Mouse (Mus musculus): Measurements from ENCODE around the gene Gm42906. TPM values are rescaled to one million over a fixed set of nuclear protein-coding genes. Genes with fewer than 3 reads are reported as not detected.

The Gm42906 gene
- polyA plus RNA-seq, 1 experiment from 2014 or later, result not detected

DNA sequence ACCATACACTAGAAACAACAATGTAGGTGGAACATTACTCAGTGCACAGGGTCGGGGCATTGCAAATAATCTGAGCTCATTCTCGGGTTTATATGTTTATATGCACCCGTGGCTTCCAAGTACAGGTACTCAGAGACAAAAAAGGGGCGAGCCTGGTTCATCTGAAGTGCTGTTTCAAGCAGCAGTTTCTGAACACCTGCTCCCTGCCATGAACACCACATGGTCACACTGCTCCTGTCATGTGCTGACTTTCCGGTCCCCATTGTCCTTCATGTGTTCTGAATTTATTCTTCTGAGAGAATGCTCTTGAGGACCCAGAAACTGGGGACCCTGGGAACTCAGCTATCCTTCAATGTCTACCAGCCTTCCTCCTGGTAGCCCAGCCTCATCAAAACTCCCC is 282.2 kb downstream of the Gm42906 start:
- Histone ChIP-seq H3K9ac (ENCODE audit: low read depth, low read length) (no peak overlapping the region), H3K9me3 (replicated peaks; ENCODE audit: control insufficient read depth, low read length) (no peaks in the 10 kb centered on the region), H3K4me3 (ENCODE audit: low read depth, low read length) (no peak overlapping the region), H3K27me3 (ENCODE audit: control insufficient read depth, insufficient read depth, low read length) (no peaks in the 10 kb centered on the region), H3K4me1 (ENCODE audit: control insufficient read depth, insufficient read depth, low read length) (peaks cover 13% of the 10 kb centered on the region), H3K27ac (ENCODE audit: low read depth, low read length) (no peak overlapping the region), H3K4me2 (no peak overlapping the region), H3K36me3 (ENCODE audit: control insufficient read depth, insufficient read depth, low read length) (no peaks in the 10 kb centered on the region)
- WGBS (ENCODE audit: insufficient replicate concordance), result 80% methylated on average over 5 of the region's 5 CpGs
- ATAC-seq (replicated peaks; ENCODE audit: insufficient number of reproducible peaks, low FRiP score, low TSS enrichment), result no peak

DNA sequence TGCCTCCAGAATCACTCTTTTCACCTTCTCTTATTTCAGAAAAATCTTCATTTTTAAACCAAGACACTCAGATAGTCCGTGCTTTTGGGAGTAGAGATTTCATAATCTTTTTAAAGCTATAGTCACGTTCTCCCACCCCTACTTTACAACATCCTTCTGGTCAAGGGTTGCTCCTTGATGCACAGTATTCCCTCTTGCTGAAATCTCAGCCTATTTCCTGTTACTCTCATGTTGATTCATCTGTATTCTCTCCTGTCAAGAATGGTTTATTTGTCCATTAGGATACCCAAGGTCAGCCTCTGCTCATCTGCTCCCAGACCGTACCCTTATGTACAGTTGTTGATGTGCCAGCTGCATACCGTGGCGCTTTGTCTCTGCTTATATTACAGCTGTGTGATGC is 284.0 kb downstream of the Gm42906 start:
- WGBS (ENCODE audit: insufficient replicate concordance), result 74% methylated on average over 5 of the region's 5 CpGs
- H3K36me3 ChIP-seq (ENCODE audit: control insufficient read depth, insufficient read depth, low read length), result no peaks in the 10 kb centered on the region
- no peak for ATAC-seq (replicated peaks; ENCODE audit: insufficient number of reproducible peaks, low FRiP score, low TSS enrichment)
- H3K9ac ChIP-seq (ENCODE audit: low read depth, low read length), result no peak overlapping the region
- H3K4me3 ChIP-seq (ENCODE audit: low read depth, low read length), result no peak overlapping the region
- H3K27me3 ChIP-seq (ENCODE audit: control insufficient read depth, insufficient read depth, low read length), result no peaks in the 10 kb centered on the region
- H3K9me3 ChIP-seq (replicated peaks; ENCODE audit: control insufficient read depth, low read length), result no peaks in the 10 kb centered on the region
- H3K27ac ChIP-seq (ENCODE audit: low read depth, low read length), result no peak overlapping the region
- H3K4me1 ChIP-seq (ENCODE audit: control insufficient read depth, insufficient read depth, low read length), result peaks cover 13% of the 10 kb centered on the region
- no peak overlapping the region for H3K4me2 ChIP-seq

DNA sequence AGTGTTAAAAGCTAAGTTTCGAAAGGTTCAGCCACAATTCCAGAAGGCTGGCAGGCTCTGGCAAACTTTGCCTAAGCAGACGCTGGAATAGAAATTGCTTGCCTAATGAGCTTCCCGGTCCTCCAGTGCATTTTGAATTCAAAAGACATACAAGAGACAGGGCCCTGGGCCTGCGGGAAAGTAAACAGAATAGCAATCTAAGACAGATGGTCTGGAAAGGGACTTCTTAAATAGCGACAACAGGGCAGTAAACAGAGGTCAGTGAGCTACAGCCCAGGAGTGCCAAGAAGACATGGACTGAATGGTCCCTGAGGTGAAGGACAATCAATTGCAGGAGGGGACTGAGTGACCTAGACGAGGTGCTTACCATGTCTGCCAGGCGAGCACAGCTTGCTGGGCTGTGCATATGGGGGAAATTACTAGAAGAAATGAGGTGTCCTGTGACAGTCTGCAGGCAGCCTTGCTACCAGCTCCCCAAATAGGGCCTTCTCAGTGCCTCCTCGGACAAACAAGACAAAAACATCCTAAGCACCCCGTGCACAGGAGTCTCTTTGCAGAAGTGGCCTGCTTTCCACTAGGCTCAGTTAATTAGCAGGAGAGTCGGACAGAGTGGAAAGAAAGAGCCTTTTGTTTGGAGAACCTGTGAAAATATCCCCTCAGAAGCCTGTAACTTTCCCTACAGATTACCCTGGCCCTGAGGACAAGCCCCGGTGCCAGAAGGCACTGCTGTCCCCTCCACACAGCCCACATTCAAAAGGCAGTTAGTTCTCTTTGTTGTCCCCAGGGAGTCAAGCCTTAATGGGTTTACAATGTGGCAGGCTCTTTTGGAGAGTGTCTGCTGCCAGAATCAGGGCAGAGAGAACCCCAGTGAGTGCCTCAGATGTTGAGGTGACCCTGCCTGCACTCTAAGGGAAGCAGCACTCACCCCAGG is 285.0 kb downstream of the Gm42906 start:
- WGBS (ENCODE audit: insufficient replicate concordance), result 23% methylated on average over 11 of the region's 11 CpGs
- peaks cover 13% of the 10 kb centered on the region for H3K4me1 ChIP-seq (ENCODE audit: control insufficient read depth, insufficient read depth, low read length)
- 0 out of 2 replicates have a peak overlapping the region, but pooled peaks have one; percentile 42 for H3K27ac ChIP-seq (ENCODE audit: low read depth, low read length)
- no peak for ATAC-seq (replicated peaks; ENCODE audit: insufficient number of reproducible peaks, low FRiP score, low TSS enrichment)
- H3K4me2 ChIP-seq, result no peak overlapping the region
- H3K4me3 ChIP-seq (ENCODE audit: low read depth, low read length), result no peak overlapping the region
- H3K27me3 ChIP-seq (ENCODE audit: control insufficient read depth, insufficient read depth, low read length), result no peaks in the 10 kb centered on the region
- no peak overlapping the region for H3K9ac ChIP-seq (ENCODE audit: low read depth, low read length)
- H3K9me3 ChIP-seq (replicated peaks; ENCODE audit: control insufficient read depth, low read length), result no peaks in the 10 kb centered on the region
- no peaks in the 10 kb centered on the region for H3K36me3 ChIP-seq (ENCODE audit: control insufficient read depth, insufficient read depth, low read length)

DNA sequence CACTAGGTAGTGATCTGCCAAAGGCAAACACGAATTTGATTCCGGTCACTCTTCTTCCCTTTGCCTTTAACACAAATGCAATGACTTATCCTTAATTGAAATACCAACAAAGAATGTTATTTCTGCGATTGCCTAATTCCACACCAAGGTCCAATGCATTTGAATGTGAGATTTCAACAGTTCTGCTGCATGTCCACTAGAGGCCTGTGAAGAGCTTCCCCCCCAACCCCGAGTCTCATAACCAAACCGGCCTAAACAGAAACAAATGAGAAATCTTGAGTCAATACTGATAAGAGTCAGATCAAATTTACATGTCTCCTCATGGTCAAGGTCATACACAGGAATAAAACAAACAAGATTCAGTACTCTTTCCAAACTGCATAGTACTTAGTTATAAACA is 285.7 kb downstream of the Gm42906 start:
- Histone ChIP-seq H3K4me2 (no peak overlapping the region), H3K9ac (ENCODE audit: low read depth, low read length) (no peak overlapping the region), H3K9me3 (replicated peaks; ENCODE audit: control insufficient read depth, low read length) (no peaks in the 10 kb centered on the region), H3K36me3 (ENCODE audit: control insufficient read depth, insufficient read depth, low read length) (no peaks in the 10 kb centered on the region), H3K27me3 (ENCODE audit: control insufficient read depth, insufficient read depth, low read length) (no peaks in the 10 kb centered on the region), H3K4me1 (ENCODE audit: control insufficient read depth, insufficient read depth, low read length) (peaks cover 13% of the 10 kb centered on the region), H3K4me3 (ENCODE audit: low read depth, low read length) (no peak overlapping the region), H3K27ac (ENCODE audit: low read depth, low read length) (0 out of 2 replicates have a peak overlapping the region, but pooled peaks have one; percentile 42)
- no peak for ATAC-seq (replicated peaks; ENCODE audit: insufficient number of reproducible peaks, low FRiP score, low TSS enrichment)
- WGBS (ENCODE audit: insufficient replicate concordance), result 40% methylated on average over 5 of the region's 5 CpGs

DNA sequence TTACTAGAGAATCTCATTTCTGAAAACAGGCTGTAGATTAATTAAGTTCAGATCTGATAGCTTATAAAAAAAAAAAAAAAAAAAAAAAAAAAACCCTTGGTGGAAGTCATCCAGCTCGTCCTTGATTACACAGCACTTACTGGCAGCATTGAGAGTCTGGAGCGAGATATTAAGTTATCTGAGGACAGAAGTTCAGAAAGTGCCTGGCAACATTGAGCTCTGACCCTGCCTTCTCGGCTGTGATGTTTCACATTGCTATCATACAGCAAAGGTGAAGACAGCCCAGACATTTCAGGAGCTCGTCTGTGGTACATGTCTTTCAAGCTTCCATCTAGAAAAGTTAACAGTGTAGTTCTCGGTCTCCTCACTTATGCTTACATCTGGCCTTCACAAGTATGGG is 290.1 kb downstream of the Gm42906 start:
- Histone ChIP-seq H3K4me3 (ENCODE audit: low read depth, low read length) (no peak overlapping the region), H3K9ac (ENCODE audit: low read depth, low read length) (no peak overlapping the region), H3K36me3 (ENCODE audit: control insufficient read depth, insufficient read depth, low read length) (no peaks in the 10 kb centered on the region), H3K9me3 (replicated peaks; ENCODE audit: control insufficient read depth, low read length) (no peaks in the 10 kb centered on the region), H3K27me3 (ENCODE audit: control insufficient read depth, insufficient read depth, low read length) (no peaks in the 10 kb centered on the region), H3K4me1 (ENCODE audit: control insufficient read depth, insufficient read depth, low read length) (peaks cover 21% of the 10 kb centered on the region), H3K4me2 (no peak overlapping the region), H3K27ac (ENCODE audit: low read depth, low read length) (no peak overlapping the region)
- ATAC-seq (replicated peaks; ENCODE audit: insufficient number of reproducible peaks, low FRiP score, low TSS enrichment), result no peak
- WGBS (ENCODE audit: insufficient replicate concordance), result 37% methylated on average over 5 of the region's 5 CpGs

DNA sequence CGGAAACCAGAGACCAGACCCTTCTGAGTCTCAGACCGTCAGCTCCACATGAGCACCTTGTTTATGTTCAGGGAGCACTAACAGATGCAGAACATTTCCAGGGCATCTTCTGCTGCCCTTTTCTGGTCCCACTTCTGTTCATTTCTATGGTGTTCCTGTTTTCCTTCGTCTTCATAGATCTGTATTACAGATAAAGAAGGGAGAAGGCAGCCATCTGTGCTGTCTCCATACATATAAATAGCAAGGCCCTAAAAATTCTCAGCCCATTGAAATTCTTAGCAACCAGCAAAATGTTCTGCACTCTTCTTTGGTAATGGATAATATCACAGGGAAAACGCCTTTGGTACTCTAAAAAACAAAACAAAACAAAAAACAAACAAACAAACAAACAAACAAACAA is 290.7 kb downstream of the Gm42906 start:
- Histone ChIP-seq H3K4me1 (ENCODE audit: control insufficient read depth, insufficient read depth, low read length) (peaks cover 18% of the 10 kb centered on the region), H3K36me3 (ENCODE audit: control insufficient read depth, insufficient read depth, low read length) (no peaks in the 10 kb centered on the region), H3K27ac (ENCODE audit: low read depth, low read length) (no peak overlapping the region), H3K4me2 (no peak overlapping the region), H3K9ac (ENCODE audit: low read depth, low read length) (no peak overlapping the region), H3K9me3 (replicated peaks; ENCODE audit: control insufficient read depth, low read length) (no peaks in the 10 kb centered on the region), H3K27me3 (ENCODE audit: control insufficient read depth, insufficient read depth, low read length) (no peaks in the 10 kb centered on the region), H3K4me3 (ENCODE audit: low read depth, low read length) (no peak overlapping the region)
- ATAC-seq (replicated peaks; ENCODE audit: insufficient number of reproducible peaks, low FRiP score, low TSS enrichment), result no peak
- 78% methylated on average over 4 of the region's 4 CpGs for WGBS (ENCODE audit: insufficient replicate concordance)

DNA sequence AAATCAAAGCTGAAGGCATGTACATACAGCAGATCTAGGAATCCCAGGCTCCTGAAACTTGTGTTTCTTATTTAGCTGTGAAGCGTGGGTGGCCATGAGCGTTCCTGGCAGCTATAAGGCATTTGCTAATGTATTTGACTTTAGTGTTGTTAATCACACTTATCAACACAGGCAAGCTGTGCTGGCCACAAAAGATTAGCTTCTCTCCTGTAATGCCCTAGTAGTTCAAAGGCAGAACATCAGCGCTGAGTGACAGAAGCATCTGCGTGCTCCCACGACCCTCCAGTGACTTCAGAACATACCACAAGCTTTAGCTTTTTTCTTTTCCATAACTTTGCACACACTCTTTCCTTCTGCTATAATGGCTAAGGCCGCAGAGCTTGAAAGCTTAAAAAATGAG is 292.0 kb downstream of the Gm42906 start:
- H3K4me3 ChIP-seq (ENCODE audit: low read depth, low read length), result no peak overlapping the region
- H3K9me3 ChIP-seq (replicated peaks; ENCODE audit: control insufficient read depth, low read length), result no peaks in the 10 kb centered on the region
- ATAC-seq (replicated peaks; ENCODE audit: insufficient number of reproducible peaks, low FRiP score, low TSS enrichment), result no peak
- H3K4me1 ChIP-seq (ENCODE audit: control insufficient read depth, insufficient read depth, low read length), result peaks cover 14% of the 10 kb centered on the region
- no peaks in the 10 kb centered on the region for H3K36me3 ChIP-seq (ENCODE audit: control insufficient read depth, insufficient read depth, low read length)
- H3K9ac ChIP-seq (ENCODE audit: low read depth, low read length), result no peak overlapping the region
- WGBS (ENCODE audit: insufficient replicate concordance), result 23% methylated on average over 6 of the region's 6 CpGs
- H3K27ac ChIP-seq (ENCODE audit: low read depth, low read length), result no peak overlapping the region
- no peaks in the 10 kb centered on the region for H3K27me3 ChIP-seq (ENCODE audit: control insufficient read depth, insufficient read depth, low read length)
- no peak overlapping the region for H3K4me2 ChIP-seq

DNA sequence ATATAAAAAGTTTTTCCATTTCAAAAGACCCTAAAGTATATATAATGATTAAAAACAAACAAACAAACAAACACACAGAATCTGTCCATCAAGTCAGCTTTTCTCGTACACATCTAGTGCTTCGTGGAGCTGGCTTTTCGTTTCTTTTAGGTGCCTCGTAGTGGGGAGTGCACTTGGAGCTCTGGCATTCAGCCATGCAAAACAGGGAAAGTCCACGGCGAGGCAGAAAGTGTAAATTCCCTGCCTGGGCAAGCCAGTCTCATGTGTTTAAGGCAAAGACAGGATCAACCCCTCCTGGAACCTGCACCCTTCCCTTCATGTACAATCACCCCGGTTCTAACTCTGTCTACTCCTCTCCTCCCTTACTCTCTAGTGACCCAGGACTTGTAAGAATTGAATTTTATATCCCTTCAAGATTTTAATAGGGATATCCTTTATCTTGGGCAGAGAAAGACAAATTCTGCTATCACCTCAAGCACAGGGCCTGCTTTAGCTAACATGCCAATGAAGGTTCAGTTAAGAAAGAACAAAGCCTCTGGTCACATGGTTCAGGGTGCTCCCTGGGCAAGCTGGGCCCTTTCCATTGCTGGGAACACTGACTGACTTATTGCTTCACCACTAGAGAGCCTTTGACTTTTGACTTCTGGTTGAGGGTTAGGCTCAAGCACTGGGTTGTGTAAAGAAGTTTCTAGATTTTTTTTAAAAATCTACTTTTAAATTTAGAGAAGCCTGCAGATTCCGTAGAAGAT is 292.7 kb downstream of the Gm42906 start:
- no peak for ATAC-seq (replicated peaks; ENCODE audit: insufficient number of reproducible peaks, low FRiP score, low TSS enrichment)
- no peak overlapping the region for H3K4me2 ChIP-seq
- WGBS (ENCODE audit: insufficient replicate concordance), result 58% methylated on average over 8 of the region's 8 CpGs

More for the DNA sequence above, 292.7 kb downstream of the Gm42906 start:
- Histone ChIP-seq H3K27ac (ENCODE audit: low read depth, low read length) (no peak overlapping the region), H3K9me3 (replicated peaks; ENCODE audit: control insufficient read depth, low read length) (no peaks in the 10 kb centered on the region), H3K4me1 (ENCODE audit: control insufficient read depth, insufficient read depth, low read length) (peaks cover 14% of the 10 kb centered on the region), H3K9ac (ENCODE audit: low read depth, low read length) (no peak overlapping the region), H3K36me3 (ENCODE audit: control insufficient read depth, insufficient read depth, low read length) (no peaks in the 10 kb centered on the region), H3K27me3 (ENCODE audit: control insufficient read depth, insufficient read depth, low read length) (no peaks in the 10 kb centered on the region), H3K4me3 (ENCODE audit: low read depth, low read length) (no peak overlapping the region)

Measured in heart, embryonic 11.5 days (tissue).